Mouse (Mus musculus) megakaryocyte, embryonic 14.5 days (primary cell): ENCODE data around the gene Scfd2.

ENCODE experiments used
- FLI1 ChIP-seq: IDR thresholded peaks from 2 replicates; pipeline ENCODE4 v1.6.1; 2012; ENCODE audit warnings: low read length, inconsistent platforms, mixed read lengths
- GATA1 ChIP-seq: IDR thresholded peaks from 3 replicates; pipeline ENCODE4 v1.6.1; 2012; ENCODE audit warnings: mixed read lengths, low read length, inconsistent platforms, borderline replicate concordance

DNA sequence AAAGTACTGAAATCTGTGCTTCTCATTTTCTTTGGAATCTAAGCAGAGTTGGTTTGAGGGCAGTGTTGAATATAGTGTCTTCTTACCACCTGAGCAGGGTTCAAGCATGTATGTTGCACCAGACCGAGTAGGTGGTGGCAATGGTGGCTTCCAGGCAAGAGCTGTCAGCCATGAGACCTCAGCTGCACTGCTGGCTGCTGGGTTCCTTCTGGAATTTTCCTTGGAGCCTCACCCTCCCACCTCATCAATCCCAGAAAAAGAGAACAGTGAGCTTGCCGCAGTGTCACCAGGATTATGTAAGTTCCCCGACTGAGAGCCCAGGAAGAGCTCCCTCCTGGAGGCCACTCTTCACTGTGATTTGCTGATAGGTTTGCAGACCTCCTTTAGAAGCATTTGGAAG lies 324.4 kb downstream of the Scfd2 start:
- TF ChIP-seq GATA1 = no peak
- no peak for TF ChIP-seq FLI1
